8 mouse cellular contexts compared by ENCODE assay signal in the genomic region with DNA sequence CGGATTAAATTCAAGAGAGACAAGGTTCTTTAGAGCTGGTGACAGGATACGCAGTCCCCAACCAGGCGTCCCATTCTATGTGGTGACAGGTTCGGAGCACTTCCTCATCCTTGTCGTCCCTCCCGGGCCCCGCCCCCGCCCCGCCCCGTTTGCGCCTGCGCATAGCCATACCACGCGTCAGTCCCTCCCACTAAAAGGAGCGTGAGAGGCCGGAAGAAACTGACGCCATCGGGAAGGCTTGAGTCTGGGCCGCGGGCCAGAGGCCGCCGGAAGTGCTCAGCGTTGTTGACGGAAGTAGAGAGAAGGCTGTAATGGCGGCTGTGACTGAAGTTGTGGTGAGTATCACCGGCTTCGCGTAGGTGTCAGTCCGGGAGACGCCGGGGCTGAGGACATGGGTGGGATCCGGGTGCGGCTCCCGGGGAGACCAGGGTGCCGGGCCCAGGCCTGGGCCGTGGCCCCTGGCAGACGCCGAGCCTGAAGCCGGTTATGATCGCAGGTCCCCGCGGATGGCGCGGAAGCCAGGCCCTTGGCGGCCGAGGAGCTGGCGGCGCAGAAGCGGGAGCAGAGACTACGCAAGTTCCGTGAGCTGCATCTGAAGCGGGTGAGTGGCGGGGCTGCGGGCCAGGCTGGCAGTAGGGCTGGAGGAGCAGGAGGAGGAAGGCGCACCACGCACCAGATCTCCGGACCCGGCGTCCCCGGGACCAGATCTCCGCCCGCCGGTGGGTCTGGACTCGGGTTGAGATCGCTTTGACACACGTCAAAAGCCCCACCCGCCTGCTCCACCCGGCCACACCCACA. TPM values are rescaled to one million over a fixed set of nuclear protein-coding genes. Genes with fewer than 3 reads are reported as not detected.
A peak's percentile ranks its signal among the peaks of the same experiment; 100 is the strongest.
DNase-seq lines count a peak whose midpoint lies in the region; ATAC-seq and TF ChIP-seq lines count a peak whose summit lies in the region.

Gene Syf2 (plus strand): TSS at position 215 of the 798 bp plus-strand sequence.

- peak within 1 kb of the TSS; percentile 68 for H3K9ac ChIP-seq in embryonic facial prominence, embryonic 15.5 days
- peak within 1 kb of the TSS; percentile 72 for H3K9ac ChIP-seq in kidney, embryonic 14.5 days (ENCODE audit: low read depth, low read length)
- peak within 1 kb of the TSS; percentile 74 for H3K9ac ChIP-seq in limb, embryonic 15.5 days

- H3K27me3 ChIP-seq in embryonic facial prominence, embryonic 15.5 days, result no peaks in the 10 kb centered on the region
- no peaks in the 10 kb centered on the region for H3K27me3 ChIP-seq in kidney, embryonic 14.5 days (ENCODE audit: control insufficient read depth, insufficient read depth, low read length)
- H3K27me3 ChIP-seq in limb, embryonic 15.5 days, result no peaks in the 10 kb centered on the region

- peak within 1 kb of the TSS; percentile 96 for H3K27ac ChIP-seq in bone marrow, adult 2 months (ENCODE audit: control insufficient read depth, insufficient read depth, low read depth, low read length, poor library complexity)
- peak within 1 kb of the TSS; percentile 82 for H3K27ac ChIP-seq in embryonic facial prominence, embryonic 15.5 days (replicated peaks)
- H3K27ac ChIP-seq in kidney, embryonic 14.5 days (ENCODE audit: low read depth, low read length), result no peak within 1 kb of the TSS
- peak within 1 kb of the TSS; percentile 85 for H3K27ac ChIP-seq in limb, embryonic 15.5 days

- peak; percentile 99 for DNase-seq in 416B (ENCODE audit: low read depth)
- peak; percentile 93 to 95 for DNase-seq in heart, adult 9 months (ENCODE audit: low spot score in 2 of 2)
- peak; percentile 77 to 86 for DNase-seq in monocyte, adult 2 months (ENCODE audit: low read depth in 1 of 2, low spot score in 2 of 2)
- peak; percentile 93 to 96 for DNase-seq in spleen, postnatal 36 days (ENCODE audit: low spot score in 2 of 2)

- under 1% methylated on average over 68 of the region's 68 CpGs for WGBS in bone marrow, adult 2 months
- WGBS in embryonic facial prominence, embryonic 15.5 days, result under 1% methylated on average over 68 of the region's 68 CpGs
- under 1% methylated on average over 68 of the region's 68 CpGs for WGBS in kidney, embryonic 14.5 days
- WGBS in limb, embryonic 15.5 days, result under 1% methylated on average over 68 of the region's 68 CpGs

- peak within 1 kb of the TSS; percentile 82 for H3K4me2 ChIP-seq in embryonic facial prominence, embryonic 15.5 days (replicated peaks)
- H3K4me2 ChIP-seq in kidney, embryonic 14.5 days (replicated peaks; ENCODE audit: low read depth, low read length), result peak within 1 kb of the TSS; percentile 56
- H3K4me2 ChIP-seq in limb, embryonic 15.5 days, result peak within 1 kb of the TSS; percentile 82

- peak within 1 kb of the TSS; percentile 99 for H3K4me3 ChIP-seq in bone marrow, adult 2 months (replicated peaks; ENCODE audit: control insufficient read depth, low read depth, low read length)
- H3K4me3 ChIP-seq in embryonic facial prominence, embryonic 15.5 days (replicated peaks), result peak within 1 kb of the TSS; percentile 97
- H3K4me3 ChIP-seq in kidney, embryonic 14.5 days (ENCODE audit: low read length), result peak within 1 kb of the TSS; percentile 78
- H3K4me3 ChIP-seq in limb, embryonic 15.5 days, result peak within 1 kb of the TSS; percentile 99

- peaks cover 64% of the 10 kb centered on the region for H3K36me3 ChIP-seq in embryonic facial prominence, embryonic 15.5 days
- H3K36me3 ChIP-seq in kidney, embryonic 14.5 days (ENCODE audit: control insufficient read depth, insufficient read depth, low read length), result peaks cover 65% of the 10 kb centered on the region
- peaks cover 60% of the 10 kb centered on the region for H3K36me3 ChIP-seq in limb, embryonic 15.5 days

- H3K9me3 ChIP-seq in embryonic facial prominence, embryonic 15.5 days (replicated peaks), result no peaks in the 10 kb centered on the region
- no peaks in the 10 kb centered on the region for H3K9me3 ChIP-seq in kidney, embryonic 14.5 days (ENCODE audit: control insufficient read depth, low read length)
- H3K9me3 ChIP-seq in limb, embryonic 15.5 days, result no peaks in the 10 kb centered on the region

- peak; percentile 66; the same call in 1 of the 2 replicates for TF ChIP-seq POLR2A in bone marrow, adult 2 months (IDR thresholded peaks at IDR 0.05; ENCODE audit: borderline replicate concordance, control insufficient read depth, low read depth, low read length)

- peak; percentile 97 for ATAC-seq in embryonic facial prominence, embryonic 15.5 days (ENCODE audit: insufficient number of reproducible peaks, low FRiP score, low TSS enrichment, low read depth)
- ATAC-seq in kidney, embryonic 14.5 days (ENCODE audit: low FRiP score, low TSS enrichment), result peak; percentile 96
- ATAC-seq in limb, embryonic 15.5 days (ENCODE audit: insufficient number of reproducible peaks, low FRiP score, low TSS enrichment, low read depth), result peak; percentile 93

- peaks cover 1% of the 10 kb centered on the region; the same call in 1 of the 2 replicates for H3K4me1 ChIP-seq in bone marrow, adult 2 months (ENCODE audit: control insufficient read depth, insufficient read depth, low read length)
- H3K4me1 ChIP-seq in embryonic facial prominence, embryonic 15.5 days, result peaks cover 22% of the 10 kb centered on the region
- peaks cover 4% of the 10 kb centered on the region for H3K4me1 ChIP-seq in kidney, embryonic 14.5 days (ENCODE audit: control insufficient read depth, insufficient read depth, low read length)
- H3K4me1 ChIP-seq in limb, embryonic 15.5 days, result peaks cover 26% of the 10 kb centered on the region

- no peak for TF ChIP-seq CTCF in bone marrow, adult 2 months (IDR thresholded peaks at IDR 0.05; ENCODE audit: control insufficient read depth, insufficient read depth, low read length)

RNA-seq across cellular contexts. Expression of gene Syf2, which starts in this region (rescaled TPM):
- 113 and 165 TPM in 2 replicates for polyA plus RNA-seq in bone marrow, adult 2 months (2011; ENCODE audit: insufficient read depth, insufficient read length, low replicate concordance, missing spikeins)
- 77.8 and 83.6 TPM in 2 replicates for polyA plus RNA-seq in embryonic facial prominence, embryonic 15.5 days (2015; fragmentation: Nextera tagmentation; extraction: Ambion mirVana)
- polyA plus RNA-seq in kidney, embryonic 14.5 days (2014; fragmentation: Nextera tagmentation; extraction: Ambion mirVana), result 77.3 and 90.1 TPM in 2 replicates
- polyA plus RNA-seq in limb, embryonic 15.5 days (2015; fragmentation: Nextera tagmentation; extraction: Ambion mirVana), result 76.6 and 80.6 TPM in 2 replicates
